Mouse (Mus musculus): ENCODE measurements at regions not wholly inside any gene's neighbourhood (a gene's known extent, or its start where the extent isn't known, plus 50 kb on each side); places are given as distances from the start of the nearest gene placed in this dataset.

GRCm38 (mm10) chr7:73624992-73625391, 83.4 kb upstream of the Chd2 start:
- H3K4me3 ChIP-seq (ENCODE audit: low read depth, low read length): no peak overlapping the region
- H3K36me3 ChIP-seq (ENCODE audit: control insufficient read depth, insufficient read depth, low read length, poor library complexity, severe bottlenecking): no peaks in the 10 kb centered on the region
- H3K9me3 ChIP-seq (replicated peaks; ENCODE audit: control insufficient read depth, insufficient read depth, low read length, poor library complexity, severe bottlenecking): no peaks in the 10 kb centered on the region
- H3K27me3 ChIP-seq (ENCODE audit: control insufficient read depth, insufficient read depth, low read length, poor library complexity, severe bottlenecking): no peaks in the 10 kb centered on the region
- H3K27ac ChIP-seq (ENCODE audit: insufficient read depth, low read length): no peak overlapping the region
- H3K9ac ChIP-seq (ENCODE audit: low read depth, poor library complexity, severe bottlenecking): no peak overlapping the region
- TF ChIP-seq POLR2A (IDR thresholded peaks at IDR 0.05; ENCODE audit: insufficient read depth, low read length): no peak
- TF ChIP-seq CTCF (IDR thresholded peaks at IDR 0.05; ENCODE audit: low read depth, low read length): no peak
- no peak for TF ChIP-seq EP300 (IDR thresholded peaks at IDR 0.05; ENCODE audit: insufficient read depth, low read depth, low read length)
- peaks cover 5% of the 10 kb centered on the region for H3K4me1 ChIP-seq (ENCODE audit: control insufficient read depth, insufficient read depth, low read length)

- Histone ChIP-seq H3K4me3 (ENCODE audit: low read depth, low read length) (no peak overlapping the region), H3K9me3 (replicated peaks; ENCODE audit: control insufficient read depth, insufficient read depth, low read length, poor library complexity, severe bottlenecking) (no peaks in the 10 kb centered on the region), H3K27me3 (ENCODE audit: control insufficient read depth, insufficient read depth, low read length, poor library complexity, severe bottlenecking) (no peaks in the 10 kb centered on the region), H3K9ac (ENCODE audit: low read depth, poor library complexity, severe bottlenecking) (peak overlapping the region; percentile 2; the same call in 1 of the 2 replicates), H3K27ac (ENCODE audit: insufficient read depth, low read length) (peak overlapping the region; percentile 72), H3K36me3 (ENCODE audit: control insufficient read depth, insufficient read depth, low read length, poor library complexity, severe bottlenecking) (no peaks in the 10 kb centered on the region), H3K4me1 (ENCODE audit: control insufficient read depth, insufficient read depth, low read length) (peaks cover 5% of the 10 kb centered on the region)
- TF ChIP-seq CTCF (IDR thresholded peaks at IDR 0.05; ENCODE audit: low read depth, low read length) (no peak), POLR2A (IDR thresholded peaks at IDR 0.05; ENCODE audit: insufficient read depth, low read length) (no peak), EP300 (IDR thresholded peaks at IDR 0.05; ENCODE audit: insufficient read depth, low read depth, low read length) (no peak)
These were observed 82.5 kb upstream of the Chd2 start for GRCm38 (mm10) chr7:73624093-73624600.

GRCm38 (mm10) chr7:73622468-73622867, 80.8 kb upstream of the Chd2 start:
- TF ChIP-seq CTCF (IDR thresholded peaks at IDR 0.05; ENCODE audit: low read depth, low read length): no peak
- no peak for TF ChIP-seq POLR2A (IDR thresholded peaks at IDR 0.05; ENCODE audit: insufficient read depth, low read length)
- TF ChIP-seq EP300 (IDR thresholded peaks at IDR 0.05; ENCODE audit: insufficient read depth, low read depth, low read length): no peak
- Histone ChIP-seq H3K9ac (ENCODE audit: low read depth, poor library complexity, severe bottlenecking) (peak overlapping the region; percentile 18; the same call in 1 of the 2 replicates), H3K4me3 (ENCODE audit: low read depth, low read length) (peak overlapping the region; percentile 40), H3K4me1 (ENCODE audit: control insufficient read depth, insufficient read depth, low read length) (peaks cover 3% of the 10 kb centered on the region), H3K27ac (ENCODE audit: insufficient read depth, low read length) (peak overlapping the region; percentile 79), H3K9me3 (replicated peaks; ENCODE audit: control insufficient read depth, insufficient read depth, low read length, poor library complexity, severe bottlenecking) (no peaks in the 10 kb centered on the region), H3K27me3 (ENCODE audit: control insufficient read depth, insufficient read depth, low read length, poor library complexity, severe bottlenecking) (no peaks in the 10 kb centered on the region), H3K36me3 (ENCODE audit: control insufficient read depth, insufficient read depth, low read length, poor library complexity, severe bottlenecking) (no peaks in the 10 kb centered on the region)

- peaks cover 3% of the 10 kb centered on the region for H3K4me1 ChIP-seq (ENCODE audit: control insufficient read depth, insufficient read depth, low read length)
- no peaks in the 10 kb centered on the region for H3K27me3 ChIP-seq (ENCODE audit: control insufficient read depth, insufficient read depth, low read length, poor library complexity, severe bottlenecking)
- H3K36me3 ChIP-seq (ENCODE audit: control insufficient read depth, insufficient read depth, low read length, poor library complexity, severe bottlenecking): no peaks in the 10 kb centered on the region
- peak overlapping the region; percentile 52 for H3K9ac ChIP-seq (ENCODE audit: low read depth, poor library complexity, severe bottlenecking)
- no peaks in the 10 kb centered on the region for H3K9me3 ChIP-seq (replicated peaks; ENCODE audit: control insufficient read depth, insufficient read depth, low read length, poor library complexity, severe bottlenecking)
- peak overlapping the region; percentile 84 for H3K27ac ChIP-seq (ENCODE audit: insufficient read depth, low read length)
- H3K4me3 ChIP-seq (ENCODE audit: low read depth, low read length): no peak overlapping the region
- TF ChIP-seq EP300 (IDR thresholded peaks at IDR 0.05; ENCODE audit: insufficient read depth, low read depth, low read length): no peak
- no peak for TF ChIP-seq CTCF (IDR thresholded peaks at IDR 0.05; ENCODE audit: low read depth, low read length)
- TF ChIP-seq POLR2A (IDR thresholded peaks at IDR 0.05; ENCODE audit: insufficient read depth, low read length): no peak
These were observed 78.7 kb upstream of the Chd2 start for GRCm38 (mm10) chr7:73620341-73620740.

GRCm38 (mm10) chr7:73618758-73619416, 77.3 kb upstream of the Chd2 start:
- H3K27me3 ChIP-seq (ENCODE audit: control insufficient read depth, insufficient read depth, low read length, poor library complexity, severe bottlenecking): no peaks in the 10 kb centered on the region
- peaks cover 3% of the 10 kb centered on the region for H3K4me1 ChIP-seq (ENCODE audit: control insufficient read depth, insufficient read depth, low read length)
- H3K9ac ChIP-seq (ENCODE audit: low read depth, poor library complexity, severe bottlenecking): peak overlapping the region; percentile 86
- H3K9me3 ChIP-seq (replicated peaks; ENCODE audit: control insufficient read depth, insufficient read depth, low read length, poor library complexity, severe bottlenecking): no peaks in the 10 kb centered on the region
- H3K36me3 ChIP-seq (ENCODE audit: control insufficient read depth, insufficient read depth, low read length, poor library complexity, severe bottlenecking): no peaks in the 10 kb centered on the region
- TF ChIP-seq CTCF (IDR thresholded peaks at IDR 0.05; ENCODE audit: low read depth, low read length): no peak
- no peak for TF ChIP-seq EP300 (IDR thresholded peaks at IDR 0.05; ENCODE audit: insufficient read depth, low read depth, low read length)
- TF ChIP-seq POLR2A (IDR thresholded peaks at IDR 0.05; ENCODE audit: insufficient read depth, low read length): no peak
- peak overlapping the region; percentile 82 for H3K4me3 ChIP-seq (ENCODE audit: low read depth, low read length)
- H3K27ac ChIP-seq (ENCODE audit: insufficient read depth, low read length): peak overlapping the region; percentile 97

Data from ES-Bruce4 (cell line).